Mouse (Mus musculus) B cell, adult 2 months (primary cell): ENCODE data around the gene Ugt1a8.

ENCODE experiments used
- DNase-seq, 2 experiments: peaks; one replicate each; pipeline ENCODE4 v3.0.0; 2022

The Ugt1a8 gene

GRCm38 (mm10) chr1:88240579-88240978 lies 153.0 kb downstream of the Ugt1a8 start:
- DNase-seq, result no peak

DNA sequence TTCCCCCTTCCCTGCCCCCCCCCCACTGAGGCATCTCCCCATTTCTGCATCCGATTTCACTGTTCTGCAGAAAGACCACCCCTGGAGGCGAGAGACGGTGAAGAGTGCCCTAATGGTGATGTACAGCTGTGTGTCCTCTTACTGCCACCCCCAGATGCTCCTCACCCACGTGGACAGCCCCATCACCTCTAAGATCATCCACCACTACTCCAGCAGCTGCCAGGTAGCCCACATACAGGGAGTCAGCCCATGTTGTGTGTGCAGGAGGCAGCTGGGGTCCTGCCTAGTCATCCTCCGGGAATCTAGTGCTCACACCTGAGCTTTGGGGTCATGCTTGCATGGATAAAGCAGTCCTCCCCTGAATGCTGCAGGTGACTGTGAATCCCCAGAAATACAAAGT lies 156.2 kb downstream of the Ugt1a8 start:
- no peak for DNase-seq

- no peak for DNase-seq
Observed at GRCm38 (mm10) chr1:88245881-88246280, 158.3 kb downstream of the Ugt1a8 start.

- no peak for DNase-seq
Observed at GRCm38 (mm10) chr1:88246386-88246785, 158.8 kb downstream of the Ugt1a8 start.

DNA sequence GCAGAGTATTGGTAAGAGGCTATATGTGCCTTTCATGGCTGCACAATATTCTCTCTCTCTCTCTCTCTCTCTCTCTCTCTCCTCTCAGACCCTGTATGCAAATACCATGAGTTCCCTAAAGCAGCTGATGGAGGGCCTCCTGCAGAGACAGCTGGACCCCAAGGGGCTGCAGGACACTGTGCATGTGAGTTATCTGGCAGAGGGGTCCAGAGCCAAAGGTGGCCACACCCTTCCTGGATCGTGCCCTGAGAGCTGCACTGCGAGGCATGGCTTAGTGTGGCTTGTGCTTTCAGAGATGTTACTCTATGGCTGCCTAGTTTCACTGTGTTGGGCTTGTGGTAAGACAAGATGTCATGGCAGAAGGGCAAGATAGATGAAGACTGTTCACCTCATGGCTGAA lies 160.0 kb downstream of the Ugt1a8 start:
- no peak for DNase-seq

DNA sequence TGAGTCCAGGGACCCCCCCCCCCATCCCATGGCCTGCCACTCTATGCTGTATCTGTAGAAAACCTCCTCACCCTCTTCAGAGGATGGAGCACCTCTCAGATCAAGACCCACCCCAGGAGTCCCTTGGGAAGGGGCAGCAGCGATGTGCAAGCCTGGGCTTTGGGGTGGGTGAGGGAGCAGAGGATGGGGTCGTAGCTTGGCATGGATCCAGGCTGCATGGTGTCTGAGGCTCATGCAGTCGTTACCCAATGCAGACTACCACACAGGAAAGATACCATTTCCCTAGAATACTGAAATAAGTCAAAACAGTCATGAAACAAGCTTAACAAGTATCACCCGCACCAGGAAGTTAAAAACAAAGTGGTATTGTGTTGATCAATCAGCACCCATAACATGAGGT lies 161.0 kb downstream of the Ugt1a8 start:
- no peak for DNase-seq

DNA sequence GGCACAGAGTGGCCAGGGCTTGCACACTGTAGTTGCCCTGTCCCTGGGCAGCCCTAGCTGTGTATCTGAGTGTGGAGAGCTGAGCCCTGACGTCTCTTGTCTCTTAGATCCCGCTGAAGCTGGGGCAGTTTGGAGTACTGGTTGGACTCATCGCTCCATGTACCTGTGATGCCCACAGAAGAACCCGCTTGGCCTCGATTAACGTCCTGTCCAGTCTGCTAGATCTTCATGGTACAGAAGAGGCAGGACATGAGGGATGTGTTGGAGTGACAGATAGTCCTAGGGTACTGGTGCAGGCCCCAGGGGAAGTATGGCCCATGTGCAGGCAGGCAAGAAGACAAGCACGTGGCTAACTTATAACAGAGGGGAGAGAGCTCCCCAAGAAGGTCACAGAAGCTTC lies 162.0 kb downstream of the Ugt1a8 start:
- DNase-seq, result no peak

- no peak for DNase-seq
Observed at GRCm38 (mm10) chr1:88250023-88250422, 162.4 kb downstream of the Ugt1a8 start.

DNA sequence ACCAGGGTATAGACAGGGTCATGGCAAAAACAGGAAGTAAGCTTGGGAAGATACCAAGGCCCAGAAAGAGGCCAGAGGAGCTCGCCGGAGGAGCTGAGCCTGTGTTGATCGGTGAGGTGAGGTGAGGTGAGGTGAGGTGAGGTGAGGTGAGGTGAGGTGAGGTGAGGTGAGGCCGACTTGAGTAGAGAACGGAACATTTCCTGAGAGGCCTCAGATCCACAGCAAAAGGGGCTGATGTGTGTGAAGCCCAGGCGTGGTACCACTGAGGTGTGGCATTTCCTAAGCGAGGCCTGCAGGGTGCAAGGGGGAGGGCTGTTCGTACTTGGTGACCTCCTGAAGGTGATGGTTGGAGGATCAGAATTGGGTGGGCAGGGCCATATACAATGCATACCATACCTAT lies 165.5 kb downstream of the Ugt1a8 start:
- DNase-seq, result no peak

DNA sequence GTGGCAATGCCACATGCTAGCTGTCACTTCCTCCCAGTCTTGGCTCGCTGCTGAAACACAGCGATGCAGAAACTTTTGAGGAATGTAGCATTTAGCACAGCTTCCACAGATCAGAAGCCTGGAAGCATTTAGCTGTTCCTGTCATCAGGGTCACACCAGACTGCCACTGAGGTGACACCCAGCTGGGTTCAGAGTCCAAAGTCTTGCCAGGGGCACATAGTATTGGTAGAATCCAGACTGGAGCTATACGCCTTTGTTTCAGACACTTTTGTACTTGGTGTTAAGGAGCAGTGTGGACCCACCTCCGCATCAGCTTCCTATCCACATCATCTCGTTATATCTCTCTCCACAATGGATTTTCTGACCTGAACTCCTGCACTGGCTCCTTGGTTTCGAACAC lies 165.9 kb downstream of the Ugt1a8 start:
- DNase-seq, result no peak

DNA sequence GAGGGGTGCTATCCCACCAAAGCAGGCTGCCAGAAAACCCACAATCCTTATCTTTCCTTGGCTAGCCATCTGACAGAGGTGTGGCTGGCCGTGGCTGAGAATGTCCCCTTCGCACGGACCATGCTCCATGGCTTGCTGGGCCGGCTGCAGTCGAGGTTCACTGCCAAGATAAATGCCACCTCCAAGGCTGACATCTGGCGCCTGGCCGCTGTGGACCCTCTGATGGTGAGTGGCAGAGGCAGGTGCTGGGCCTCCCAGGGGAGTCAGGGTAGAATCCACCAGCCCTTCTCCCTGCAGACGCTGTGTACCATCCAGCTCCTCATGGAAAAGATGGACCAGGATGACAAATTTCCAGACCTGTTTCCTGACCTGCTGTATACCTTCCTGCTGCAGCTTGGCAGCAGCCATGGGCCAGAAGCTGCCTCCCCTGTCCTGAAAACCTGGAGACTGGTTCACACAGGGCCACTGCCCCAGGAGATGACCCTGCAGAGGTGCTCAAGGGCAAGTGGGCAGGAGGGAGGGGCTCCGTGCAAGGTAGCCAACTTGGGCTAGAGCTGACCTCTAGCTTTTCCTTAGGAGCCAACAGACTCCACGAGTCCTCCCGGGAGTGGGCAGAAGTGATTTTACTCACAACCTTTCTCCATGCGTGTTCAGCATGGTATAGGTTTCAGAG lies 167.3 kb downstream of the Ugt1a8 start:
- no peak for DNase-seq

- no peak for DNase-seq
Observed at GRCm38 (mm10) chr1:88255466-88255857, 167.8 kb downstream of the Ugt1a8 start.

- DNase-seq, result no peak
Observed at GRCm38 (mm10) chr1:88255989-88256754, 168.6 kb downstream of the Ugt1a8 start.

DNA sequence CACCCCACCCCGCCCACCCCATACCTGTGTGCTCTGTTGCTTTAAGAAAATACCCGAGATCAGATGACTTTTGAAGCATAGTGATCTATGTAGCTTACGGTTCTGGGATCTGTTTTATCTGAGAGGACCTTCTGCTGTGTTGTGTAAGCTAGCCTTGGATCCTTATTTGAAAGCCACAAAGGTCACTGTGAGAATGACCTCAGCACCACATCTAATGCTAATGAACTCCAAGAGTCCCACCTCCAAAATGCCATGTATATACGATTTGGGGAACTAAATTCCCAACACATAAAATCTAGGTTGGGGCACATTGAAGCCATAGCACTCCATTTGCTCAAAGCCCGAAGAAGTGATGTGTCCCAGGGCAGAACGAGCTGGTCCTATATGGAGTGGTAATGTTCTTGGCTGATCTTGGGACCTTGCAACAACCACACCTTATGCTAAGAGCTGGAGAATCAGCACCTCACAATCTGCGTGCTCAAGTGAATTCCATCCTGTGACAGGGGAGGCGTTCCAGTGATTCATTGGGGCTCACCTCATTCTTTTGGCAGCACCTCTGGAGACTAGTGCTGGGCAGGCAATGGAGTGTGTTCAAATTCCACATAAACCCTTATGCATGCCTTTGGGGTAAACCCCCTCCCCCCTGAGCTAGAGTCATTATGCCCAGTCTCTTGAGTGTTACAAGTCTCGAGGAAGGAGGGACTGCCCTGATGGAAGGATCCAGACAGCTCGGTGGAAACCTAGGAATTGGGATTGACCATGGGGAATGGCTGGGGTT lies 169.5 kb downstream of the Ugt1a8 start:
- no peak for DNase-seq

GRCm38 (mm10) chr1:88257681-88258080 lies 170.1 kb downstream of the Ugt1a8 start:
- no peak for DNase-seq

- no peak for DNase-seq
Observed at GRCm38 (mm10) chr1:88258361-88258760, 170.7 kb downstream of the Ugt1a8 start.

DNA sequence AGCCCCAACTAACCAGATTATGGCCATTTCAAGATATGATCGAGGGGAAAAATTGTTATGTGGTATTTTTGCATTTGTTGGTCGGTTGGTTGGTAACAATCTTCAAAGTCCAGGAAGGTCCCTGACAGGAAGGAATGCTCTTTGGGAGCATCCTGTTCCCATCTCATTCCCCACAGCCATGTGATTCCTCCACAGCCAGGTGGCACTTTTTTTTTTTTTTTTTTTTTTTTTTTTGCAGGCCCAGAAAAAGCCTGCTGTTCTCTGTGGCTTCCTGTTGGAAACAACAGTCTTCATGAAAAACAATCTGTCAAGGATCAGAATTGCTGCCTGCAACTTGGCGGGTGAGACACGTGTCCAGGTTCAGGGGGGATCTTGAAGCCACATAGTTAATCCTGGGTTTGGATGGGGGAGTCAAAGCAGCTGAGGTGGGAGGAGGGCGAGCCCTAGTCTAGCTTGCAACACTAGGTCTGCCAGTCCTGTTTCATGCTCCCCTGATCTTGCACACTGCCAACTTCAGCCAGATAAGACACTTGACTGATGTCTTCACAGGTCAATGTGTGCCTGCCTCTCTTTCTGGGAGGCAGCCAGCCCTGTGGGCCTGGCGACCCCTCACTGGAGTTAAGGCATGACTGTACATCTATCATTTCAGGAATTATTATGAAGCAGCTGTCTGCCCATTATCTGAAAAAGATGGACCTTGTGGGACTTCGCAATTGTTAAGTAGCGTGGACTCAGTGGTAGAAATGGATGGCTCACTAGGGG lies 171.4 kb downstream of the Ugt1a8 start:
- DNase-seq, result no peak

DNA sequence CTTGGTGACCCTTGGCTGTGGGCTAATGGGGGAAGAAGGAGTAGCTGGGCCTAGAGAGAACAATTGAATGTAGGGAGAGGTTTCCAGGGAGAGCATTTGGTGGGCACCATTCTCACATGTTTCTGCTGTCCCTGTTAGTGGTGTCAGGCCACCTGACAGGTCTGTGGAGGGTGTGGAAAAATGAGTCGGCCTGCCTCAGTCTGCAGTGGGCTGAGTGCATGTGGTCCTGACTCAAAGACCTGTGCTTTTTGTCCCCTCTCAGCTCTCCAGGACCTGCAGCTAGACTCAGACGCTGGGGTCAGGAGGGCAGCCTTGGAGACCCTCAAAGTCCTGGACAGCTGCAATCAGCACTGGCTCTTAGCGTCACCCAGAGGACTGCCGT lies 172.0 kb downstream of the Ugt1a8 start:
- no peak for DNase-seq

- DNase-seq, result no peak
Observed at GRCm38 (mm10) chr1:88260114-88260513, 172.5 kb downstream of the Ugt1a8 start.

DNA sequence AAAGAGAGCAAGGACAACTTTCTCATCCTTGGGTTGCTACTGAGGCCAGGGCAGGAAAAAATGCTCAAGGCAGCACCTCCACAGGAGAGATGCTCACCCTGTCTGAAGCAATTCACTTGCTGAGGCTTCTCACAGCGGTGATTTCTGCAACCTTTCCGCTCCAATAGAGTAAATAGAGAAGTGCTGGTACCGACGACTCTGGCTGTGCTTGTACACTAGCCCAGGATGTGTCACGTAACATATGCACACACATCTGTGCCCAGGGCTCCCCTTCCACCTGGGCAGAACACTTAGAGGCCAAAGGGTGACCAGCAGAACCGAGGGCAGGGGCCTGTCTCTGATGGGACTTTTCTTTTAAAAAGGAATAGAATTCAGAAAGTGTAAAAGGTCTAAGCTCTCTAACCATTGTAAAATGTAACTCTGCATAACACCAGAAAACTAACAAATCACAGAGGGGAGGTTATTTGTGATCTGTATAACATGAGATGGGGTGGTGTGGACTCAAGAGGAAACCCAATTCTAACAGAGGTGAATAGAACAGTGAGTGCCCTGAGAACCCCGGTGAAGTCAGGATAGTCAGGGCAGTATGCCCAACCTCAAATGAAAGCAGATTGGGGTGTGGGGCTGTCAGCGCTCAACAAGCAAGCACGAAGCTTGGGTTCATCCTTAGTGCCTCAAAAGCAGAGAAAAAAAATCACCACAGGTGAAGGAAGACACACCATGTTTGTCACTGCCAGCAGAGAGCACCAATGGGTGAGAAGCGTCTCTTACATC lies 173.2 kb downstream of the Ugt1a8 start:
- DNase-seq, result no peak

DNA sequence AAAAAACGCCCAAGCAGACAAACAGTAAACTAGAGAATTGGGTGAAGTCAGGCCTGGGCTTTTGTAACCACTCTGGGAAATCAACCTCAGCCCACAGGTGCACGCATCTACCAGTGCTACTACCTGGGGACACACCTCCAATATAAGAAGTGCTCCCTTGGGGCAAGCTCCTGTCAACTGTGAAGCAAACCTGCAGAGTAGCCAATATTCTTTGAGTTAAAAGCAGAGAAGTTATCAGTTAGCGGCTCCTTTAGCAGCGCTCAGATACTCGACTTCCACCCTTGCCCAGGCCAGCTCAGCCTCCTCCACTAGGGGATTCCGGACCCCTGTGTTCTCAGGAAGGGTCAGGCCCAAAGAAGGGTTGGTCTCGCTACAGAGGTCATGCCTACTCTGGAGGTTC lies 174.1 kb downstream of the Ugt1a8 start:
- DNase-seq, result no peak

DNA sequence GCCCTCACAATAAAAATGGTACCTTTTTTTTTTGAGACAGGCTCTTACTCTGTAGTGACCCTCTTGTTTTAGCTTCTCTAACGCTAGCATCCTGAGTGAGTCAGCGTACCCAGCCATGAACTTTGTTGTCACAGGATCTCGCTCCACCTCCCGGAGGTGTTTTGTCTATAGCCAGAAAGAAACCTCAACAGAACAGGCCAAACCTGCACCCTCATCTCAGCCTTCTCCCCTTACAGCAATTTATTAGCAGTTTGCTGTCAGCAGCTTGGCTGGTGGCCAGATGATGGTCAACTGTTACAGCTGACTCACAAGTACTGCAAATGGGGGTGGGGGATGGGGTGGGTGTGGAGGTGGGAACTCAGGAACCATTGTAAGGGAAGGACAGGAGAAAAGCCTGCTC lies 174.6 kb downstream of the Ugt1a8 start:
- DNase-seq, result no peak
